ENCODE assay signal across 7 mouse cellular contexts in the genomic region with DNA sequence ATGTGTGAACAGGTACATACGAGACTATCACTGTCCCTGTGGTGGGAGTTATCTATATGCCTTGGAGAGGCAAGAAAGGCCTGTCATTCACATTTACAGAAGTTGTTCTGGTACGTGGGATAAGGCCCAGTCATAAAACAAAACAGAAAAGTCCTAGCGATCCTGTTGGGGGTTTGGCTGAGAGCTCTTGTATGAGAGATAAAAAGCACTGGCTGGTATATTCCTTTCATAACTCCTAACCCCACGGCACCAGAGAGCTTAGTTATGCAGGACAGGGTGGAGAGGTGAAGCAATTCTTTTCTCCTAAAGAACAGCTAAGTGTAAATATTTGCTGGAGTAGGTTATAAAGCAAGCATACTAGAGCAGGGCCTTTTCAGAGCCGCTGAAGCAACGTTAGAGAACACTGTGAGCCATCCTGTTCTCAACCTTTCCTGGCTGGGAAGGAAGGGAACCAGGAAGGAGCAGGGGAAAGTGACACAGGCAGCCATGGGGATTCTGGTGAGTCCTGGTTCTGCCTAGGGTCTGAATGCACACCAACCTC. TPM values are rescaled to one million over a fixed set of nuclear protein-coding genes. Genes with fewer than 3 reads are reported as not detected.
DNase-seq lines count a peak whose midpoint lies in the region; ATAC-seq and TF ChIP-seq lines count a peak whose summit lies in the region.

No protein-coding gene starts in this region.

- H3K9ac ChIP-seq in CH12.LX (ENCODE audit: insufficient read depth, low read depth) = peak overlapping the region; percentile 31; the same call in 1 of the 2 replicates
- peak overlapping the region; percentile 45 for H3K9ac ChIP-seq in ES-E14 (ENCODE audit: insufficient read depth, low read depth, low read length, poor library complexity, severe bottlenecking)
- peak overlapping the region; percentile 98 for H3K9ac ChIP-seq in hindbrain, embryonic 14.5 days

- TF ChIP-seq CTCF in CH12.LX (conservative IDR thresholded peaks at IDR 0.05 in 1 of 2, IDR thresholded peaks at IDR 0.05 in 1 of 2; ENCODE audit: low read depth in 2 of 2, low read length in 2 of 2) = no peak

- H3K27ac ChIP-seq in CH12.LX (ENCODE audit: insufficient read depth, low read depth) = no peak overlapping the region
- H3K27ac ChIP-seq in ES-E14 (ENCODE audit: insufficient read depth, low read depth, low read length, poor library complexity, severe bottlenecking) = no peak overlapping the region
- 0 out of 2 replicates have a peak overlapping the region, but pooled peaks have one; percentile 26 for H3K27ac ChIP-seq in hindbrain, embryonic 14.5 days

- no peaks in the 10 kb centered on the region for H3K27me3 ChIP-seq in CH12.LX (replicated peaks)
- no peaks in the 10 kb centered on the region for H3K27me3 ChIP-seq in hindbrain, embryonic 14.5 days (ENCODE audit: control insufficient read depth, insufficient read depth, low read length)

- no peak for TF ChIP-seq EP300 in CH12.LX (IDR thresholded peaks at IDR 0.05; ENCODE audit: low read length)

- peaks cover 10 to 57% of the 10 kb centered on the region in 2 experiments for H3K4me1 ChIP-seq in CH12.LX (ENCODE audit: control insufficient read depth in 1 of 2, insufficient read depth in 2 of 2)
- peaks cover 15 to 18% of the 10 kb centered on the region in 2 experiments for H3K4me1 ChIP-seq in ES-E14 (ENCODE audit: control insufficient read depth in 2 of 2, insufficient read depth in 2 of 2, low read length in 2 of 2, poor library complexity in 1 of 2)
- H3K4me1 ChIP-seq in hindbrain, embryonic 14.5 days (replicated peaks; ENCODE audit: control insufficient read depth, insufficient read depth, low read length) = peaks cover 34% of the 10 kb centered on the region

- H3K79me2 ChIP-seq in CH12.LX (replicated peaks; ENCODE audit: control insufficient read depth, extremely low read depth, insufficient read depth, poor library complexity, severe bottlenecking) = peaks cover 58% of the 10 kb centered on the region

- WGBS in hindbrain, embryonic 14.5 days = 51% methylated on average over 6 of the region's 6 CpGs

- TF ChIP-seq POLR2A in CH12.LX (IDR thresholded peaks at IDR 0.05; ENCODE audit: low read depth, low read length) = no peak

- H3K4me2 ChIP-seq in CH12.LX (ENCODE audit: insufficient read depth, low read depth, poor library complexity, severe bottlenecking) = peak overlapping the region; percentile 87
- H3K4me2 ChIP-seq in hindbrain, embryonic 14.5 days (replicated peaks) = peak overlapping the region; percentile 89

- no peak for TF ChIP-seq RAD21 in CH12.LX (IDR thresholded peaks at IDR 0.05; ENCODE audit: low read depth, low read length)

- DNase-seq in CH12.LX (ENCODE audit: extremely low read depth) = no peak
- DNase-seq in ES-E14 (ENCODE audit: low read depth, low spot score) = no peak
- no peak for DNase-seq in hindbrain, embryonic 14.5 days (ENCODE audit: low spot score)
- DNase-seq in lung, postnatal 14 days = peak; percentile 63
- DNase-seq in c-Kit-positive CD71-positive TER-119-positive erythroid progenitor cells, embryonic 14.5 days (ENCODE audit: low spot score) = no peak
- no peak for DNase-seq in urinary bladder, postnatal 10 days (ENCODE audit: low spot score)
- no peak for DNase-seq in gastrocnemius, adult 18-20 months (ENCODE audit: low spot score)

- peaks cover 0 to 16% of the 10 kb centered on the region in 2 experiments for H3K36me3 ChIP-seq in CH12.LX (replicated peaks in 1 of 2; ENCODE audit: control insufficient read depth in 1 of 2, insufficient read depth in 1 of 2, low read length in 1 of 2)
- no peaks in the 10 kb centered on the region for H3K36me3 ChIP-seq in ES-E14 (ENCODE audit: control insufficient read depth, insufficient read depth, low read length, poor library complexity, severe bottlenecking)
- no peaks in the 10 kb centered on the region for H3K36me3 ChIP-seq in hindbrain, embryonic 14.5 days (replicated peaks; ENCODE audit: control insufficient read depth, insufficient read depth)

- dilution Hi-C loops in CH12.LX (cut with MboI; ENCODE audit: extremely low pct_ligation_motif_present, extremely low pct_unique_long_range_greater_than_20kb, low sequenced_read_pairs) = no loop called here

- ATAC-seq in hindbrain, embryonic 14.5 days (ENCODE audit: low FRiP score) = no peak

- H3K4me3 ChIP-seq in CH12.LX (replicated peaks in 1 of 3; ENCODE audit: low read depth in 2 of 3, low read length in 2 of 3, poor library complexity in 1 of 3) (no peak overlapping the region), ES-E14 (ENCODE audit: insufficient read depth in 1 of 2, low read depth in 1 of 2, low read length in 2 of 2, poor library complexity in 1 of 2, severe bottlenecking in 1 of 2) (peak overlapping the region; percentile 87 to 89; a peak in 3 of 4 replicates)
- peak overlapping the region; percentile 6; the same call in 1 of the 2 replicates for H3K4me3 ChIP-seq in hindbrain, embryonic 14.5 days (replicated peaks; ENCODE audit: low read length)

- H3K9me3 ChIP-seq in CH12.LX (replicated peaks; ENCODE audit: low read length) = no peaks in the 10 kb centered on the region
- no peaks in the 10 kb centered on the region for H3K9me3 ChIP-seq in ES-E14 (ENCODE audit: control insufficient read depth, insufficient read depth, low read depth, low read length)
- H3K9me3 ChIP-seq in hindbrain, embryonic 14.5 days (ENCODE audit: control insufficient read depth, low read length) = no peaks in the 10 kb centered on the region

- in situ Hi-C loops in CH12.LX (cut with MboI; ENCODE audit: low pct_ligation_motif_present, low pct_unique_long_range_greater_than_20kb, low sequenced_read_pairs) (no loop called here), ES-E14 (cut with MboI; ENCODE audit: low sequenced_read_pairs in 2 of 2, unreplicated experiment in 2 of 2) (no loop called here)

TF ChIP-seq in CH12.LX, 34 proteins besides CTCF, POLR2A, EP300 and RAD21 (continues in another document):
- TF ChIP-seq KAT2A (IDR thresholded peaks at IDR 0.05; ENCODE audit: insufficient replicate concordance, low read length) (no peak), TCF12 (IDR thresholded peaks at IDR 0.05; ENCODE audit: low read depth, low read length) (no peak), MYC (IDR thresholded peaks at IDR 0.05; ENCODE audit: low read depth, low read length) (no peak), JUN (IDR thresholded peaks at IDR 0.05; ENCODE audit: insufficient read depth, low read depth, low read length) (no peak), ZNF384 (IDR thresholded peaks at IDR 0.05; ENCODE audit: low read depth, low read length) (no peak), ZC3H11A (IDR thresholded peaks at IDR 0.05; ENCODE audit: low read depth, low read length) (no peak), NRF1 (IDR thresholded peaks at IDR 0.05; ENCODE audit: low read depth, low read length) (no peak), JUND (conservative IDR thresholded peaks at IDR 0.05; ENCODE audit: low read depth, low read length) (no peak), MAZ (IDR thresholded peaks at IDR 0.05; ENCODE audit: low read depth, low read length) (no peak), MEF2A (IDR thresholded peaks at IDR 0.05; ENCODE audit: borderline replicate concordance, low read depth, low read length) (no peak), USF2 (conservative IDR thresholded peaks at IDR 0.05; ENCODE audit: low read depth, low read length) (no peak), CHD1 (IDR thresholded peaks at IDR 0.05; ENCODE audit: low read depth, low read length) (no peak), ZKSCAN1 (IDR thresholded peaks at IDR 0.05; ENCODE audit: borderline replicate concordance, low read depth, low read length) (no peak), MXI1 (IDR thresholded peaks at IDR 0.05; ENCODE audit: low read depth, low read length) (no peak)

TF ChIP-seq in ES-E14, 5 proteins besides CTCF, POLR2A, EP300 and RAD21:
- TF ChIP-seq ZC3H11A (IDR thresholded peaks at IDR 0.05; ENCODE audit: borderline replicate concordance, low read depth, low read length) = no peak
- no peak for TF ChIP-seq HCFC1 (IDR thresholded peaks at IDR 0.05; ENCODE audit: borderline replicate concordance, insufficient read depth, low read length)
- TF ChIP-seq CHD2 (IDR thresholded peaks at IDR 0.05; ENCODE audit: low read depth, low read length) = no peak
- TF ChIP-seq ZNF384 (IDR thresholded peaks at IDR 0.05; ENCODE audit: low read depth, low read length) = no peak
- TF ChIP-seq MAFK (IDR thresholded peaks at IDR 0.05; ENCODE audit: insufficient read depth, low read depth, low read length) = no peak
TF ChIP-seq in ES-E14: peak in this region for 0.

RNA-seq across cellular contexts. Expression of a gene that starts 2.6 kb away (rescaled TPM):
- total RNA-seq in CH12.LX (2012; rRNA removed) (62.9 and 63.4 TPM in 2 replicates), CH12.LX (2014; rRNA removed) (45.9 and 56.9 TPM in 2 replicates), ES-E14 (2012; rRNA removed) (566 and 627 TPM in 2 replicates)
- polyA plus RNA-seq in CH12.LX (2012; ENCODE audit: insufficient read length, low read depth) = 127 and 145 TPM in 2 replicates
- polyA plus RNA-seq in hindbrain, embryonic 14.5 days (2014; fragmentation: Nextera tagmentation; extraction: Ambion mirVana) = 133 and 147 TPM in 2 replicates
- 10 to 100 TPM; 29.6 to 46.1 TPM for total RNA-seq in gastrocnemius, adult 18-20 months (2021)

RNA-seq across cellular contexts. Expression of a gene that starts 22.1 kb away (rescaled TPM):
- total RNA-seq in CH12.LX (2012; rRNA removed) (513 and 551 TPM in 2 replicates), CH12.LX (2014; rRNA removed) (595 and 658 TPM in 2 replicates), ES-E14 (2012; rRNA removed) (474 and 500 TPM in 2 replicates)
- polyA plus RNA-seq in CH12.LX (2012; ENCODE audit: insufficient read length, low read depth) = 580 and 584 TPM in 2 replicates
- 291 and 321 TPM in 2 replicates for polyA plus RNA-seq in hindbrain, embryonic 14.5 days (2014; fragmentation: Nextera tagmentation; extraction: Ambion mirVana)
- total RNA-seq in gastrocnemius, adult 18-20 months (2021) = 100 to 1,000 TPM; 128 TPM

RNA-seq across cellular contexts. Expression of a gene that starts 22.3 kb away (rescaled TPM):
- total RNA-seq in CH12.LX (2012; rRNA removed) (183 and 195 TPM in 2 replicates), CH12.LX (2014; rRNA removed) (112 and 114 TPM in 2 replicates), ES-E14 (2012; rRNA removed) (14.8 and 15.6 TPM in 2 replicates)
- 395 and 401 TPM in 2 replicates for polyA plus RNA-seq in CH12.LX (2012; ENCODE audit: insufficient read length, low read depth)
- 8.6 and 10.4 TPM in 2 replicates for polyA plus RNA-seq in hindbrain, embryonic 14.5 days (2014; fragmentation: Nextera tagmentation; extraction: Ambion mirVana)
- total RNA-seq in gastrocnemius, adult 18-20 months (2021) = under 1 TPM; 0.24 to 0.59 TPM

Comparison
In these comparisons a context has a peak if more than half of its experiments do, and no peak if none do; other contexts are left out.
1. H3K4me3 ChIP-seq: peak in ES-E14 (2 of 2) and hindbrain, embryonic 14.5 days (single experiment); none in CH12.LX (0 of 3).
2. H3K9ac ChIP-seq: peak in every context shown above with its lines; median percentile 98 in hindbrain, embryonic 14.5 days; 45 in ES-E14; 31 in CH12.LX.